Mouse (Mus musculus) urinary bladder, postnatal 0 days (tissue): Measurements from ENCODE around the gene Mtfr2. TPM values are rescaled to one million over a fixed set of nuclear protein-coding genes. Genes with fewer than 3 reads are reported as not detected.

Source experiments
- polyA plus RNA-seq: library from polyadenylated mRNA; unstranded; fragments of >200 nt; fragmentation: Nextera tagmentation; extraction: Ambion mirVana; gene quantifications from 2 replicates; pipeline ENCODE4 v1.2.1, GENCODE M21; 2015

The Mtfr2 gene
- 0.50 and 0.94 TPM in 2 replicates for polyA plus RNA-seq

GRCm38 (mm10) chr10:20347285-20348214 is at the start of gene Mtfr2:
Gene Mtfr2, plus strand, starts transcription at chr10:20347770.

GRCm38 (mm10) chr10:20311918-20312735 is 35.4 kb upstream of the Mtfr2 start, which contains the start of gene Bclaf1:
Gene Bclaf1, plus strand, starts transcription at chr10:20312469.

Other genes with a start within 250 kb of the Mtfr2 start
- 6.3 and 7.7 TPM in 2 replicates for gene Map7, start 199.3 kb upstream of the Mtfr2 start, polyA plus RNA-seq
- 51.2 and 59.3 TPM in 2 replicates for gene Bclaf1, start 35.3 kb upstream of the Mtfr2 start, polyA plus RNA-seq